In the genomic region with DNA sequence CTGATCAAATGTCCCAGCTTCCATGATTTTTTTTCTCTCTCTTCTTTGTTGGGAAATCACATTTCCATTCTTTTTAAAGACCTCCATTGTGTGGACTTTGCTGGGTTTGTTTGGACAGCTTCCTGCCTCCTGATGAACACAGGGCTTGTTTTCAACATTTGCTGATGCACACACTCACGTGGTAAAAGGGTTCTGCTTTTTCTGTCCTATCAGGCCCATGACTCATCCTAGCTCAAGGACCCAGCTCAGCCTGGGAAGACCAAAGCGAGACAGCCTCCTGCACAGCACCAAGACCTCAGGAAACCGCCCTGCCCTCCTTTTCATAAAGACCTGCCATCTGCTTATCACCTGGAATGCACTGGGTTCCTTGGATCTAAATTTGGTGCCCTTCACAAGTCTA, we compare ENCODE assay signal across 17 mouse cellular contexts. TPM values are rescaled to one million over a fixed set of nuclear protein-coding genes. Genes with fewer than 3 reads are reported as not detected.
DNase-seq lines count a peak whose midpoint lies in the region.
"Had no signal": no experiment of that assay in that cellular context is flagged by ENCODE, and none has a peak within 500 bp of the region (broad histone marks: within the 10 kb centered on the region; RNA-seq: fewer than 3 reads in every experiment).

No protein-coding gene starts in this region.

- DNase-seq in layer of hippocampus, adult 11-12 months (ENCODE audit: low spot score): peak; percentile 63
- no peak for DNase-seq in layer of hippocampus, postnatal 36 days
- DNase-seq in right cerebral cortex, adult 18-20 months: peak; percentile 58
- DNase-seq in right cerebral cortex, postnatal 14 days: no peak
- DNase-seq in adrenal gland, postnatal 25 days: peak; percentile 34
- DNase-seq in yolk sac, embryonic 10.5 days (ENCODE audit: low spot score): peak; percentile 8
- no peak for DNase-seq in urinary bladder, postnatal 10 days (ENCODE audit: low spot score)
- no peak for DNase-seq in ovary, postnatal 14 days (ENCODE audit: low spot score)
- DNase-seq: cerebellum, adult 11-12 months; gastrocnemius, postnatal 14 days; heart, postnatal 10 days; liver; lung, adult 2 months; midbrain, embryonic 14.5 days; right cerebral cortex, postnatal 25 days had no signal

RNA-seq across cellular contexts. Expression of gene Pgbd5, which starts 15.9 kb away (rescaled TPM):
- 100 to 1,000 TPM; 263 to 289 TPM for total RNA-seq in layer of hippocampus, postnatal 36 days (2021)
- 4.7 and 7.6 TPM in 2 replicates for total RNA-seq in adrenal gland, postnatal 25 days (2021)
- total RNA-seq: common myeloid progenitor, adult 5-6 weeks; neutrophil, adult 5-6 weeks had no signal

Comparison
In these comparisons a context has a peak if more than half of its experiments do, and no peak if none do; other contexts are left out.
1. DNase-seq: peak in layer of hippocampus, adult 11-12 months (single experiment), right cerebral cortex, adult 18-20 months (single experiment), adrenal gland, postnatal 25 days (single experiment) and yolk sac, embryonic 10.5 days (single experiment); none in layer of hippocampus, postnatal 36 days (0 of 2), right cerebral cortex, postnatal 14 days (single experiment), urinary bladder, postnatal 10 days (single experiment) and ovary, postnatal 14 days (single experiment).
2. RNA of gene Pgbd5, which starts 15.9 kb away (total RNA-seq): 263 to 289 TPM in layer of hippocampus, postnatal 36 days; 4.7 to 7.6 TPM in adrenal gland, postnatal 25 days; every median in the first group is over 10 times any median in the second.